Mouse (Mus musculus) small intestine, adult 2 months (tissue): ENCODE results near the gene Islr.

ENCODE experiments used
- CTCF ChIP-seq: fragments of 200-500 bp; IDR thresholded peaks from 2 replicates; pipeline ENCODE4 v1.5.1; 2012; ENCODE audit warnings: low read depth, mild to moderate bottlenecking, control low read depth, inconsistent platforms, low read length, moderate library complexity, mixed read lengths; ENCODE audit not compliant: insufficient replicate concordance, insufficient read length; ENCODE audit errors: extremely low read depth
- POLR2A ChIP-seq: fragments of 200-500 bp; IDR thresholded peaks from 2 replicates; pipeline ENCODE4 v1.6.1; 2012; ENCODE audit warnings: low read depth, mild to moderate bottlenecking, control low read depth, inconsistent platforms, low read length, moderate library complexity

DNA sequence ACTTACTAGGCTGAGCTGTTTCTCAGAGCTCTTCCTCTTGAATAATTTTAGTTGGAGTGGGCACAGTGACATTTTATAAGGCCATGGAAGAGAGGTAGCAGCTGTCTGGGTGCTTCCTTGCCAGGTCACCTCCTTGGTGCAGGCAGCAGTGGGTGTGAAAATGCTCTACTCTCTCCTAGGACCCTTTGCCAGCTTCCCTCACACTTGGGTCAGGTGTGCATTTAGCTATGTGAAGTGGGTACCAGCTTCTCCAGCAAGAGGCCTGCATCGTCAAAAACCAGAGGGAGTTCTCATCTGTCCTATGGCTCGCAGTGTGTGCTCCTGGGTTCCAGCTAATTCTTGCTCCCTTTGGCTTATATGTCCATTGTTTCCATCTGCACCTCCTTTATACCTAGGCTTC, 24.7 kb downstream of the Islr start:
- TF ChIP-seq CTCF, result no peak
- TF ChIP-seq POLR2A, result no peak
